Mouse (Mus musculus) spleen, adult 18-20 months (tissue): ENCODE results near the gene Hdgfl2.

Experiments used
- DNase-seq, 2 experiments: peaks; one replicate each; pipeline ENCODE4 v3.0.0; 2022; ENCODE audit warnings: mixed read lengths in 2 of 2

Hdgfl2 gene

GRCm38 (mm10) chr17:56078880-56079795, at the start of gene Hdgfl2:
TSS of gene Hdgfl2 (plus strand) at chr17:56079634.
- peak; percentile 98 to 99 for DNase-seq

DNA sequence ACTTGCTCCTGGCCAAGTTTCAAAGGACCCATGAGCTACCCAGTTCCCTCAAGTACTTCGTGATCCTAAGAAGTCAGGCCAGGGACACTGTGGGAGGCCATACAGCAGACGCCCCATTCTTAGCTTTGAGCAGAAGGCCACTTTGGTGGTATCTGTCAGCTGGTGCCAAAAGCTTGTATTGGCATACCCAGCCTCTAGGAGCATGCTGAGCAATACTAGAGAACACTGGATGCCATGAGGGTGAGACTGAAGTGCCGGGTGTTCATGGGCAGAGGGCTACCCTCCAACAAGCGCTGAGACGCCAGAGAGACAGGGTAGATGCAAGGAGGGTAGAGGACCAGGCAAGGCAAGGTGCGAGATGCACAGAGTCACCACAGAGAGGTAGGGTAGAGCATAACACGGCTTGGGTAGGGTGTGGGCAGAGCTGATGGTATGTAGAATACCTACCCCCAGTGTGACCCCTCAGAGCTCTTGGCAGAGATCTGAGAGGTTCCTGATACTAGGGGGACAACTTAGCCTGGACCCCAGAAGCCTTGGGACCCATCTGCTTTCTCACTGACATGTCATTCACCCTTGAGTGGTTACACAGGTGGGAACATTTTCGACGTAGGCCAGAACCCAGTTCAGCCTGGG, 49.1 kb upstream of the Hdgfl2 start:
- no peak for DNase-seq

- no peak for DNase-seq
These were observed 48.5 kb upstream of the Hdgfl2 start for GRCm38 (mm10) chr17:56030919-56031318.

GRCm38 (mm10) chr17:56031431-56031830, 48.0 kb upstream of the Hdgfl2 start:
- DNase-seq = no peak

DNA sequence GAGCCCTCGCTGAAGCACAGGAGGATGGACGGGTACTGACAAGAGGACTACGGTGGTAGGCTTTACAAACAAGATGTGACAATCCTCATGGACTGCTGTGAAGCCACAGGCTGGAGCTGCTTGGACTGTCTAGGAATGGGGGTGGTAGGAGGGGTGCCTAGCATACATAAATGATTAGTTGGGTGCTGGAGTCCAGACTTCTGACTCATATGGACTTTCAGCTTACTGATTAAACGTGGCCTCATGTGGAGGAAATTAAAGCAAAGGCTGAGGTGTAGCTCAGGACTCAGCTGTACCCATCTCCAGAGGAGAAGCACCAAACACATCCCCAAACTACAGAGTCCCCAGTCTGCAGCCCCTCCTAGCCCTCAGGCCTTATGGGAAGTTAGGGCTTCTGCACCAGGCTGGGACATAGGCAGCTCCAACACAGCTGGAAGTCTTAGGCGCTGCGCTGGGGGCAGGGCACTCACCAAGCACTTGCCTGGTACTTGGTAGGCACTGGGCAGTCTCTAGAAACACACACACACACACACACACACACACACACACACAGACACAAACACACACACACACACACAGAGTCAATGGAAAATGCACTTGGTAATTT, 47.2 kb upstream of the Hdgfl2 start:
- no peak for DNase-seq

GRCm38 (mm10) chr17:56032831-56033230, 46.6 kb upstream of the Hdgfl2 start:
- DNase-seq = peak; percentile 55 to 60

DNA sequence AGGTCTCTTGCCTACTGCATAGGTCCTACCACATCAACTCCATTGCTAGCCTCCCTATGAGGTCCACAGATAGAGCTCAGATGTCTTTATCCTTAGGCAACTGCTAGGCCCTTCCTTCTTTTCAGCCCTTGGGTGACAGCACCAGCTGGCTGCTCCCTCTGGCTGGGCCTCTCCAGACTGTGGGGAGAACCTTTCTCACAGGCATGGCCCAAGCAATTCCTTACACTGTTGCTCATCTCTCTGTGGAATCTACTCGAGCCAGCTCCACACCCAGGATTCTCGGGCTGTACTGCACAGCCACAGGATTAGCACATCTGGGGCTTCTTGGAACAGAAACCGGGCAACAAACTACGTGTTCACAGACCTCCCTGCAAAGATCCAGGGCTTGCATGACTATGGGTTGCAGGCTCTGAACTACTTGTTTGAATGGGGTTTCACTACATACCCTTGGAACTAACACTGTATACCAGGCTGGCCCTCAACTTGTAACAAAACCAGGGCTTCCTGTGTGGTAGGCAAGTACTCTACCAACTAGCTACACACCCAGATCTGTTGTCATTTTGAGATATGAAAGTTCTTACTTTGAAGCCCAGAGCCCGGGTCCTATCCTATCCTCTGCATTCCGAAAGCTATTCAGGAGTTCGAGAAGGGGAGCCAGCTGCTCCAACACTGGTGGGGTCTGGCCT, 45.3 kb upstream of the Hdgfl2 start:
- no peak for DNase-seq

DNA sequence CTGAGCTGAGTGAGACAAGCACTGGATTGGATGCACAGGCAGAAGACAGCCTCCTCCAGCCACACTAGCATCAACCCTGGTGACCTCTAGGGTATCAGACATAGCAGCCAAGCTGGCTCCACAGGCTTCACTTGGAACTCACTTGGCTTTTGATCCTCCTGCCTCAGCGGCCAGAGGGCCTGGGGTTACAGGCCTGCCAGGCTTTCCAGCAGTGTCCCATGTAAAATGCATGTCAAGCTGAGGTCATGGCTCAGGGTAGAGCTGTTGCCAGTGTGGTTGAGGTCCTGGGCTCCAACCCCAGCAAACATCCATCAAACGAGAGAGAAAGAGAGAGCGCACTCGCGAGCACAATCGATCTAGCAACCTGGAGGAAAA, 44.7 kb upstream of the Hdgfl2 start:
- no peak for DNase-seq

- DNase-seq = no peak
These were observed 44.2 kb upstream of the Hdgfl2 start for GRCm38 (mm10) chr17:56035216-56035615.

DNA sequence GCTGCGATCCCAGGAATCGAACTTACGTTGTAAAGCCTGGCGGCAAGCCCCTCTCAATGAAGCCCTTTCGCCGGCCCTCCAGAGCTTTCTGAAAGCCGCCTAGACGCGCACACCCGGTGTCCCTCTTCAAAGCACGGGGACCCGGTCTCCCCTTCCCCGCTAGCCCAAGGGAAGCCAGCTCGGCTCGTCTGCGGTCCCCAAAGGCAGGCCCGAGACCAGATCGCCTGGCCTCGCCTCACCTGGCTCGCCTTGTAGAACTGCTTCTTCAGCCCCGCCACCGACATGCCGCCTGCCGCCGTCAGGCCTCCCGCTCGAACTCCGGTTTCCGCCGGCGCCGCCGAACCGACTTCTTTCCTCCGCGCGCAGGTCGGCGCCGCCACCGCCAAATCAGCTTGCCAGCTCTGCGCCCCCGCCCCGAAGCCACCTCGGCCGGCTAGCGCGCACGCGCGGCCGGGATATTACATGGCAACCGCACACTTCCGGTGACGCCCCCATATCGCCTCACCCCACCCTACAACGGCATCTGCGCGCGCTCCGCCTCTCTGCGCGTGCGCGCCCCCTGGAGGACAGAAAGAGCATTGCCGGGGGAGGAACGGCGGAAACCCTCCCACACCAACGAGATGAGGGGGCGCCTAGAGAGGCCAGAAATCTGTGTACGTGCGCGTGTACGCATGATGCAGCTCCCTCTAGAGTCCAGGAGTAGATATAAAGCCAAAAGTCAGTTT, 43.1 kb upstream of the Hdgfl2 start, which contains the start of gene Sh3gl1:
Gene Sh3gl1, minus strand, starts transcription at position 460 of the 725 bp plus-strand sequence.
- peak; percentile 99 for DNase-seq

DNA sequence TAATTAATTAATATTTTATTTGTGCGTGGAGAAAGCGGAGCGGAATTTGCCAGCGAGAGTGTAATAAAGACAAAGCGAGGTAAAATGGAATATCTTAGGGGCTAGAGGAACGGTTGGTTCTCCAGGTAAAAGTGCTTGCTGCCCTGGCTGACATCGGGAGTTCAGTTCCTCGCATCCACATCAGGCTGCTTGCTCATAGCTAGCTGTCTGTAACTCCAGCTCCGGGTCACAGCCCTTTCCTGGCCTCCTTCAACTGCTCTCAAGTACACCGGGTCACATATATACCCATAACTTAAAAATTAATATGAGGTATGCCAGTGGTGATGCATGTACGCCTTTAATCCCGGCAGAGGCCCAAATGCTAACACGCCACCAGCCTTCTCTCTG, 42.5 kb upstream of the Hdgfl2 start:
- DNase-seq = no peak

- no peak for DNase-seq
These were observed 40.7 kb upstream of the Hdgfl2 start for GRCm38 (mm10) chr17:56038583-56039261.

GRCm38 (mm10) chr17:56039345-56039744, 40.1 kb upstream of the Hdgfl2 start:
- no peak for DNase-seq

- DNase-seq = peak; percentile 87 to 93
These were observed 39.2 kb upstream of the Hdgfl2 start, which contains the start of gene Chaf1a for GRCm38 (mm10) chr17:56040030-56040856. TSS of gene Chaf1a (plus strand) at chr17:56040439.

DNA sequence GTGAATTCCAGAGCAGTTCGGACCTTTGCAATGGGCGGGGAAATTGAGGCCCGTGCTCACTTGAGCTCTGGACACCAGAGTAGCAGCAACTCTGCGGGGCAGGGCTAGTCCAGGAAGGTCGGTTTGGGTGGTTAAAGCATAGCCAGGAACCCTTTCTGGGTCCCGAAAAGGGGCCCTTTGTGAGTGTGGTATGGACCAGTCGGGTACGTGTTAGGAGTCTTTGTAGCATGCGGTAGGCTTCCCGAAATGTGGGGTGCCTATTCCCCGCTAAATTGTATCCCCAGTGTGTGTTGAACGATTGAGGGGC, 38.6 kb upstream of the Hdgfl2 start:
- DNase-seq = no peak

GRCm38 (mm10) chr17:56051369-56051768, 28.1 kb upstream of the Hdgfl2 start:
- DNase-seq = no peak

DNA sequence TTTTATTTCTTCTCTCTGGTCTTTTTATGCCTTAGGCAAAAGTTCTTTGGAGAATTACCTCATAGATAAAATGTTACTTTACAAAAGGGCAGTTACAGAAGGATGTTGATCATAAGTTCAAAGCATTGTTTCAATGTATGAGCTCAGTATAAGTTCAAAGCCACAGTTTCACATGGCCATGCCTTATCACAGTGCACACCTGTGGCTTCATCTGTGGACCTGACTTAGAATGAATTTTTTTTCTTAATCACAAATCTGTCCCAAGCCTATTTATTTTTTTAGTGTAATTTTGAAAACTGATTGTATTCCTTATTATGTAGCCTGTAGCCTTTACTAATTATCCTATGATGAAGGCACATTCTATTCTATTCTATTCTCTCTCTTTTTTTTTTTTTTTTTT, 24.5 kb upstream of the Hdgfl2 start:
- DNase-seq = no peak

GRCm38 (mm10) chr17:56055945-56056678, 23.3 kb upstream of the Hdgfl2 start:
- no peak for DNase-seq

DNA sequence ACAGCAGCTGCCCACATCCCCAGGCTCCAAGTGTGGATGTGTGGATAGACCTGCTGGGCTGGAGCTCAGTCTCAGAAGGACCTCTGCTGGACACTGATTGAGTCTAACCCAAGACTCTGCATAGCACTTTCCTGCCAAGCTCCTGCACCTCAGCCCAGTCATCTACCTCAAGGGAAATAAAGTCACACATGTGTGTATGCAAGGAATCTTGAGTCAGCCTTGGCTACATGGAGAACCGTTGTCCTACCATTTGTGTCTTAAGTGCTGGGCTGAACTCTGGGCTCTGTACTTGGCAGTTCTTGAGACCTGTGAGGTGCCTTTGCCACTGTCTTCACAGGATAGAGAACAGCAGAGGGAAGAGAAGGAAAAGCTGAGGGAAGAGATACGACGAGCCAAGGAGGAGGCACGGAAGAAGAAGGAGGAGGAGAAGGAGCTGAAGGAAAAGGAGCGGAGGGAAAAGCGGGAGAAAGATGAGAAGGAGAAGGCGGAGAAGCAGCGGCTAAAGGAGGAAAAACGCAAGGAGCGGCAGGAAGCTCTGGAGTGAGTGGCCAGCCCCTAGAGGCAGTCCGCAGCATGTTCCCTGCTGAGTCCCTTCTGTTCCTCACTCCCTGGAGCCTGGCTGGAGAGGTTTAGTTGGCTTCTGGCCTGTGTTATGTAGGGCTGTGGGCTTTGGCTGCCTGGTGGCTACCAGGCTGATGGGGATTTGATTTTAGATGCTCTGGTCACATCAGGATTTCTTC, 21.9 kb upstream of the Hdgfl2 start:
- no peak for DNase-seq

DNA sequence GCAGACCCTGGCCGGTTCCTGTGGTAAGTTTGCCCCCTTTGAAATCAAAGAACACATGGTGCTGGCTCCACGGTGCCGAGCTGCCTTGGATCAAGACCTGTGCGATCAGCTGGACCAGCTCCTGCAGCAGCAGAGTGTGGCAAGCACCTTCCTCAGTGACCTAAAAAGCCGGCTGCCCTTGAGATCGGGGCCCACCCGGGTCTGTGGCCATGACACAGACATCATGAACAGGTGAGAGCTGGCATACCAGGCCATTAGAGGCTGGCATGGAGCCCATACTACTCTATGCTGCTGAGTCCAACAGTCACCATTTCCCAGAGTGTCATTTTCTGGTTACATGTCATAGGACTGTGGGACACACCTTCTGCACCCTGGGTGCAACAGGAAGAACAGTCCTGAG, 17.4 kb upstream of the Hdgfl2 start:
- no peak for DNase-seq
